Mouse (Mus musculus): Measurements from ENCODE around the gene Lancl2. TPM values are rescaled to one million over a fixed set of nuclear protein-coding genes. Genes with fewer than 3 reads are reported as not detected.

Lancl2 gene
- polyA plus RNA-seq, 2 experiments, result 17.8 to 23.0 TPM

- H3K4me2 ChIP-seq (replicated peaks; ENCODE audit: low read depth, low read length, severe bottlenecking), result no peak overlapping the region
- no peaks in the 10 kb centered on the region for H3K4me1 ChIP-seq (ENCODE audit: control insufficient read depth, insufficient read depth, low read length)
- H3K27ac ChIP-seq (replicated peaks; ENCODE audit: low read depth, low read length), result no peak overlapping the region
- no peak overlapping the region for H3K4me3 ChIP-seq (replicated peaks; ENCODE audit: low read length)
- WGBS, result 90% methylated on average over 2 of the region's 2 CpGs
- H3K27me3 ChIP-seq (ENCODE audit: control insufficient read depth, insufficient read depth, low read length), result no peaks in the 10 kb centered on the region
- H3K36me3 ChIP-seq (ENCODE audit: control insufficient read depth, insufficient read depth, low read length), result no peaks in the 10 kb centered on the region; the same call in 1 of the 2 replicates
- no peak for DNase-seq (ENCODE audit: low spot score)
- no peak for ATAC-seq (ENCODE audit: low FRiP score, low read depth)
- TF ChIP-seq POLR2A (IDR thresholded peaks at IDR 0.05; ENCODE audit: borderline replicate concordance, extremely low read depth, insufficient read depth, insufficient read length), result no peak
- H3K9me3 ChIP-seq (ENCODE audit: control insufficient read depth, low read length), result no peaks in the 10 kb centered on the region
- no peak overlapping the region for H3K9ac ChIP-seq (ENCODE audit: low read depth, low read length, severe bottlenecking)
Observed at GRCm38 (mm10) chr6:57745748-57746129, 43.4 kb downstream of the Lancl2 start.

- Histone ChIP-seq H3K27ac (replicated peaks; ENCODE audit: low read depth, low read length) (no peak overlapping the region), H3K9me3 (ENCODE audit: control insufficient read depth, low read length) (no peaks in the 10 kb centered on the region), H3K9ac (ENCODE audit: low read depth, low read length, severe bottlenecking) (no peak overlapping the region), H3K36me3 (ENCODE audit: control insufficient read depth, insufficient read depth, low read length) (peaks cover 21% of the 10 kb centered on the region), H3K27me3 (ENCODE audit: control insufficient read depth, insufficient read depth, low read length) (no peaks in the 10 kb centered on the region), H3K4me2 (replicated peaks; ENCODE audit: low read depth, low read length, severe bottlenecking) (no peak overlapping the region), H3K4me3 (replicated peaks; ENCODE audit: low read length) (no peak overlapping the region), H3K4me1 (ENCODE audit: control insufficient read depth, insufficient read depth, low read length) (no peaks in the 10 kb centered on the region)
- DNase-seq (ENCODE audit: low spot score), result no peak
- WGBS, result 95% methylated on average over 9 of the region's 9 CpGs
- no peak for ATAC-seq (ENCODE audit: low FRiP score, low read depth)
- TF ChIP-seq POLR2A (IDR thresholded peaks at IDR 0.05; ENCODE audit: borderline replicate concordance, extremely low read depth, insufficient read depth, insufficient read length), result no peak
Observed at GRCm38 (mm10) chr6:57753962-57754759, 51.8 kb downstream of the Lancl2 start.

- no peak overlapping the region for H3K27ac ChIP-seq (replicated peaks; ENCODE audit: low read depth, low read length)
- no peak for TF ChIP-seq POLR2A (IDR thresholded peaks at IDR 0.05; ENCODE audit: borderline replicate concordance, extremely low read depth, insufficient read depth, insufficient read length)
- DNase-seq (ENCODE audit: low spot score) (no peak), ATAC-seq (ENCODE audit: low FRiP score, low read depth) (no peak)
- H3K27me3 ChIP-seq (ENCODE audit: control insufficient read depth, insufficient read depth, low read length), result no peaks in the 10 kb centered on the region
- no peak overlapping the region for H3K4me3 ChIP-seq (replicated peaks; ENCODE audit: low read length)
- H3K36me3 ChIP-seq (ENCODE audit: control insufficient read depth, insufficient read depth, low read length), result peaks cover 11% of the 10 kb centered on the region
- H3K4me2 ChIP-seq (replicated peaks; ENCODE audit: low read depth, low read length, severe bottlenecking), result no peak overlapping the region
- no peaks in the 10 kb centered on the region for H3K4me1 ChIP-seq (ENCODE audit: control insufficient read depth, insufficient read depth, low read length)
- no peaks in the 10 kb centered on the region for H3K9me3 ChIP-seq (ENCODE audit: control insufficient read depth, low read length)
- H3K9ac ChIP-seq (ENCODE audit: low read depth, low read length, severe bottlenecking), result no peak overlapping the region
Observed at GRCm38 (mm10) chr6:57763054-57763453, 60.7 kb downstream of the Lancl2 start.

GRCm38 (mm10) chr6:57765095-57765878 is 62.9 kb downstream of the Lancl2 start:
- H3K4me1 ChIP-seq (ENCODE audit: control insufficient read depth, insufficient read depth, low read length), result no peaks in the 10 kb centered on the region
- no peak for TF ChIP-seq POLR2A (IDR thresholded peaks at IDR 0.05; ENCODE audit: borderline replicate concordance, extremely low read depth, insufficient read depth, insufficient read length)
- H3K9me3 ChIP-seq (ENCODE audit: control insufficient read depth, low read length), result no peaks in the 10 kb centered on the region
- DNase-seq (ENCODE audit: low spot score), result no peak
- ATAC-seq (ENCODE audit: low FRiP score, low read depth), result no peak
- H3K4me3 ChIP-seq (replicated peaks; ENCODE audit: low read length), result no peak overlapping the region
- no peak overlapping the region for H3K4me2 ChIP-seq (replicated peaks; ENCODE audit: low read depth, low read length, severe bottlenecking)
- H3K9ac ChIP-seq (ENCODE audit: low read depth, low read length, severe bottlenecking), result no peak overlapping the region
- H3K27ac ChIP-seq (replicated peaks; ENCODE audit: low read depth, low read length), result no peak overlapping the region
- peaks cover 10% of the 10 kb centered on the region for H3K36me3 ChIP-seq (ENCODE audit: control insufficient read depth, insufficient read depth, low read length)
- no peaks in the 10 kb centered on the region for H3K27me3 ChIP-seq (ENCODE audit: control insufficient read depth, insufficient read depth, low read length)
- 43% methylated on average over 3 of the region's 3 CpGs for WGBS

- WGBS, result 83% methylated on average over 1 of the region's 1 CpGs
- Histone ChIP-seq H3K4me1 (ENCODE audit: control insufficient read depth, insufficient read depth, low read length) (no peaks in the 10 kb centered on the region), H3K4me3 (replicated peaks; ENCODE audit: low read length) (no peak overlapping the region), H3K4me2 (replicated peaks; ENCODE audit: low read depth, low read length, severe bottlenecking) (no peak overlapping the region), H3K27me3 (ENCODE audit: control insufficient read depth, insufficient read depth, low read length) (no peaks in the 10 kb centered on the region), H3K36me3 (ENCODE audit: control insufficient read depth, insufficient read depth, low read length) (peaks cover 7% of the 10 kb centered on the region; the same call in 1 of the 2 replicates), H3K9me3 (ENCODE audit: control insufficient read depth, low read length) (no peaks in the 10 kb centered on the region), H3K27ac (replicated peaks; ENCODE audit: low read depth, low read length) (no peak overlapping the region), H3K9ac (ENCODE audit: low read depth, low read length, severe bottlenecking) (no peak overlapping the region)
- TF ChIP-seq POLR2A (IDR thresholded peaks at IDR 0.05; ENCODE audit: borderline replicate concordance, extremely low read depth, insufficient read depth, insufficient read length), result no peak
- DNase-seq (ENCODE audit: low spot score) (no peak), ATAC-seq (ENCODE audit: low FRiP score, low read depth) (no peak)
Observed at GRCm38 (mm10) chr6:57766287-57766686, 63.9 kb downstream of the Lancl2 start.

Measured in limb, embryonic 14.5 days (tissue).